Mouse (Mus musculus) 3134 (cell line): ENCODE measurements around the gene Mex3d.

Experiments used
- DNase-seq: peaks from one replicate; pipeline ENCODE4 v3.0.0-alpha.2; 2011; ENCODE audit warnings: low spot score; ENCODE audit not compliant: insufficient read length; ENCODE audit errors: extremely low read depth

The Mex3d gene

DNA sequence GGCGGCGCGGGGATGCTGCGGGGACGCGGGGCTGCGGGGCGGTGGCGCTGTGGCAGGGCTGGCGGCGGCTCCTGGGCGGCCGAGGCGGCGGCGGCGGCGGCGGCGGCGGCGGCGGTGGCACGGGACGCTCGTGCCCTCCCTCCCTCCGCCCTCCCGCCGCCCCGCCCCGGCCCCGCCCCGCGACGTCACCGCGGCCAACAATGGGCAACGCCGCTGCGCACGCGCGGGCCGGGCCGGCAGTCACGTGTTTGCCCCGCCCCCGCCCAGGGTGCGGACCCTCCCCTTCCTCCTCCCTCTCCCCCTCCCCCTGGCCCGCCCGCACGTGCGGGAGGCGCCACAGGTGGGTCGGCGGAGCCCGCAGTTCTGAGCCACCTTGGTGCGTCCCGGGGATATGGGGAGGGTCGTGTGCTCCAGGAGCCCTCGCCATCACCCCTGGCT is at the start of gene Mex3d:
TSS of gene Mex3d (minus strand) at position 138 of the 438 bp plus-strand sequence.
- DNase-seq = peak; percentile 78

DNA sequence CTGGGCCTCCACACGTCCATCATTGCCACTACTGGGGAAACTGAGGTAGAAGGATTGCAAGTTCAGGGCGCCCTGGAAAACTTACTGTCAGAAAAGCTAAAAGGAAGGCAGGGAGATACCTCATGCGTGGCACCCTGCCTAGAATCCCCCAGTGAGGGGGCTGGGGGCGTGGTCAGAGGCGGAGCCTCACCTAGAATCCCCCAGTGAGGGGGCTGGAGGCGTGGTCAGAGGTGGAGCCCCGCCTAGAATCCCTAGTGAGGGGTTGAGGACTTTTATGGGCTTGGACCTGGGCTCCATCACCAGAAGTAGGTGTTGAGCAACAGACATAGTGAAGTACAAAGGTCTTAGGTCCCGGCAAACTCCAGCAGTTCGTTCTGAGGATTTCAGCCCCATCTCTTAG is 48.8 kb upstream of the Mex3d start:
- no peak for DNase-seq

DNA sequence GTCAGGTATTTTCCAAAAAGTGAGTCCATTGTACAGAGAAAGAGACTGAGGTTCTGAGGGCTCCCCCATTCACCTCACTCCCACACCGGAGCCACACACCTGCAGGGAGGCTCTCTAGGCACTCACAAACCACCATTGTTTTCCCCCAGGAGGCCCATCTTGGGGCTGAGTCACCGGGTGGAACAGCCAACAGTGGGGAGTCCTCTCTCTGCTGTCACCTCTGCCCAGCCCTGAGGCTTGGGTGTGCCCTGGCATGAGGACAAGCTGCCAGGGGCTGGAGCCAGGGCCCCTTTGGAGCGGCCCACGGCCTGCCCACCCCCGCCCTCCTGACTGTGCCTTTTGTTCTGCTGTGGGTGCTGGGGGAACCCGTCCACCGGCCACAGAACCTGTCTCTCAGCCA is 48.3 kb upstream of the Mex3d start:
- peak; percentile 87 for DNase-seq

DNA sequence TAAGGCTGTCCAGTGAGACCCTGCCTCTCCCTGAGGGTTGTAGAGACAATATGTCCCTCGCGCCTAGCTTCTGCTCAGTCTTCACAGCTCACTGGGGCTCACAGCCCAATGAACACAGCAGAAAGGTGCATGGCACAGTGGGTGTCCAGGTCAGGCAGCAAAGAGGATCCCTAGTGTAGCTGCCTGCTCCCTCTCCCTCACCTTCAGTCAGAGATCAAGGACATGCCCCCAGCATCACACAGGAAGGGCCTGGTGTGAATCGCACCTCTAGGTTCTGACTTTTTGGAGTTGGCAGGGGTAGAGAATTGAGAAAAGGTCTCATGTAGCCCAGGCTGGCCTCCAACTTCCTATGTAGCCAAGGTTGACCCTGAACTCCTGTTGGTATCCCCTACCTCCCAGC is 47.4 kb upstream of the Mex3d start:
- no peak for DNase-seq

DNA sequence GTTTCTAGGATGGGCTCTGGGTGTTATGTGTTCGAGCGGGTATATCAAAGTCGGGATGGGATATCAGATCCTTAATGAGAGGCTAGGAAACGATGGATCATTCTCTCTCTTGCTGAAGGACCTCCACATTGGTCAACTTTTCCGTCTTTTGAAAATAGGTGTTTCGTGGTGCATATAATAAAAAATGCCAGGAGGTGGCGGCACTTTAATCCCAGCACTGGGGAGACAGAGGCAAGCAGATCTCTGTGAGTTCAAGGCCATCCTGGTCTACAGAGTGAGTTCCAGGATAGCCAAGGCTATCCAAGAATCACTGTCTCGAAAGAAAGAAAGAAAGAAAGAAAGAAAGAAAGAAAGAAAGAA is 46.8 kb upstream of the Mex3d start:
- no peak for DNase-seq

DNA sequence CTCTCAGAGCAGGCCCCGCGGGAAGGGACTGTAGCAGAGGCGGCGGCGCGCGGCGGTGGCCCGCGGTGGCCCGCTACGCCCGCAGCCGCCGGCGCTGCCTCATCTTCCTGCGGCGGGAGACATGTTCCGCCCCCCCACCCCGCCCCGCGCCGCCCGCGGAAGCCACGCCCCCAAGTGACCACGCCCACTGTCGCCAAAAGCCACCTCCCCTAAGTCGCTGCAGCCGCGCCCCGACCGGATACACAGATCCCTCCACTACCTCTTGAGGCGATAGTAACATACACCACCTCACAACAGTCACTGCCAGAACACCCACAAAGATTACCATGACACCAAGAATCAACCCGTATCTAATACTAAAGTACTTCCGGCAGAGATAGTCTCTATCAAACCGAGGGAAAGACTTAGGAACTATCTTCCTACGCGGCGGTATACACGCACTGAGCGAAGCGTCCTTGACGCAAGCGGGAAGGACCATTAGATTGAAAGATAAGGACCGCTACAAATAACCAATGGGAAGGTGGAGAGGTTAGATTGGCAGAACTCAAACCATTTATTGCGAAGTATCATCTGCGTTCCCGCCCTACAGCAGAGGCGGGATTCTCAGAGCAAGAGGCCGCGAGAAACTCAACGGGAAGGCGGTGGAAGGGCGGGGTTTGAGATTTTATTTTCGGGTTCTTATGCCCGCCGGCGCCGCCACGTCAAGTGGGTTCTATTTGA is 46.2 kb upstream of the Mex3d start, which contains the start of gene Tcf3:
TSS of gene Tcf3 (minus strand) at position 135 of the 720 bp plus-strand sequence.
- peak; percentile 93 for DNase-seq

DNA sequence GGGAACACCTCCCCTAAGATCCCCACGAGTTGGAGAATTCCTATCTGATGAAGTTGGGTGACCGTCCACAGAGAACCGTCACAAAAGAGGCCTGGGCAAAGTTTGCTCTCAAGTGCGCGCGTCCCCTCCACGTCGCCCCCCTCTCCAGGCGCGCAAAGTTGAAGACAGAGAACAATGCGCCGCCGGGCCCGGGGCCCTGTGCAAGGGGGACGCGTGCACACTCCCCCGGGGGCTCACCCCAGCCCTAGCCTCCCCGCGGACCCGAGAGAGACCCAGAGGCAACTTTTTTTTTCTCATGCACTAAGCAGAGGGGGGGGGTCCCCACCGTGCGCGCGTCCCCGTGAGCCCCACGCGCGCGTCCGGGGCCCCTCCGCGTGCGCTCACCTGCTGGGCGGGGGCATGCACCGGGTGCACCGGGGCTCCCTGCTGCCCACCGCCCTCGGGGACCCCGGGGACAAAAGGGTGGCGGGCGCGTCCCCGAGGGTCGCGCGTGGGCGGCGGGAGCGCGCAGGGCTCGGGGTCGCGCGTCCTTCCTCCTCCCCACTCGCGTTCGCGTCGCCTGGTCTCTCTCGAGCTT is 45.6 kb upstream of the Mex3d start:
- DNase-seq = no peak

DNA sequence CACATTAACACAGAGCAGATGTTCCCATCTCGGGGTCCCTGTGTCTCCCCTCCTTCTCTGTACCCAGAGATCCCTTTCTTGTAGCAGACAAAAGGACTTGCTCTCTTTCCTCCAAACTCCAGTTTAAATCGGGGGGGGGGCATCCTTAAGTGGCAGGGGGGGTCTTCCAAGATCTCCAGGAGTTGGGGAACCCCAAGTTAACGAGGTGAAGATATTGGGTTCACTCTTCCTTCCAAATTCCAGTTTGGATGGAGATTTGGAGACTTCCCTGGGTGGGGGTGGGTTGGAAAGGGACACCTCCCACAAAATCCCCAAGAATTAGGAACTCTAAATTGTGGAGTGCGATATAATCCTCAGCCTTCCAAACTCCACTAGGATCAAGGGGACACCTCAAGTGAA is 44.9 kb upstream of the Mex3d start:
- no peak for DNase-seq

DNA sequence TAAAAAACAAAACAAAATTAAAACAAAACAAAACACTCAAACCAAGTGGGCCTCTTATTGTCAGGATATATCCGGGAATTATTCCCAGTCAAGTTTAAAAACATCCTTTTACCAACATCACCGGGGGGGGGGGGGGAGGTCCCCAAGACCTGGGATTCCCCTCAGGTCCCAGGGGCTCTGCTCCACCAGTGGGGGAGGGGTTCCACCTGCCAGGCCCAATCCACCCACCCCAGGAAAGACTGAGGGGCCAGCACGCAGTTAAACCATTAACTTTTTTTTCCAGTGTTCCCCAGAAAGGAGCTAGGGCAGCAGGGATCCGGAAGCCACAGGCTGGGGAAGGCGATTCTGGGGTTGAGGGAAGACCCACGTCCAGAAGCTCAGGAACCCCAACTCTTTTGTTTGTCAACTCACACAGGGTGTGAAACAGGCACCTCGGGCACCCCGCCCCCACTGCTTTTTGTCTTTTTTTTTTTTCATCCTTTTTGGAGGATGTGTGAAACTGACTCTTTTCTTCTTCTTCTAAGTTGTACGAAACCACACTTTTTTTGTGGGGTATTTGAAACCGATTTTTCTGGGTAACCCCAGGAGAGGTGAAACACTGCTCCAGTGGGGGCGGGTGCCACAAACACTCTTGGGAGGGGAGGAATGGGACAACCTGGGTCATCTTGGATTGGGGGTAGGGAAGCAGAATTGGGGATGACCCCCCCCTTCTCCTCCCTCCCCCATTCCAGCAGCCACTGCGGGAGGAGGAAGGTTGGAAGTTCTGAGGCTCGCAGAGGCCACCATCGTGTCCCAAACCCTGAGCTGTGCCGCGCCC is 44.3 kb upstream of the Mex3d start:
- DNase-seq = no peak

DNA sequence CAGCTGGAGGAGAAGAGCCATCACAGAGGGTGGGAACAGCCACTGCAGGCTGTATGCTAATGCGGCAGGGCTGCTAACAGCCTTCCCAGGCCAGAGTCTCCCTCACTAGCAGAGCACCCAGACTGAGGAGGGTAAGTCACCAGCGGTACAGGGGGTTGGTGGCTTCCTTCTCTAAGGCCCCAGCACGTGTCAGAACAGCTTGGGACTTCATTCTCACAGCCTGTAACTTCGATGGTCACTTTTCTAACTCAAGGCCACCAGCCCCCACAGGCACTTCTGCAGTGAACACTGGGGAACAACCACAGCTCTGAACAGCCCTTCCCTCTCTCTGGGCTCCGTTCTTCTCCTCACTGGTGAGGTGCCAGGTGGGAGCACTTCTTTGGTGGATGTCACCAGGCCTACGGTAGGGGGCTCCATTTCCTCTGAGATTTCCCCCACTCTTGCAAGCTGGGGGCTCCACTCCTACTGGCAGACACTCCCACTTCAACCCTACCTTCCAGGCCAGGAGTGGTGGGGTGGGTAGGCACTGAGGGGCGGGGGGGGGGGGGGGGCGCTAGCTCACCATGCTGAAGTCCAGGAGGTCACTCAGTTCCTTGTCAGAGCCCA is 43.0 kb upstream of the Mex3d start:
- no peak for DNase-seq

DNA sequence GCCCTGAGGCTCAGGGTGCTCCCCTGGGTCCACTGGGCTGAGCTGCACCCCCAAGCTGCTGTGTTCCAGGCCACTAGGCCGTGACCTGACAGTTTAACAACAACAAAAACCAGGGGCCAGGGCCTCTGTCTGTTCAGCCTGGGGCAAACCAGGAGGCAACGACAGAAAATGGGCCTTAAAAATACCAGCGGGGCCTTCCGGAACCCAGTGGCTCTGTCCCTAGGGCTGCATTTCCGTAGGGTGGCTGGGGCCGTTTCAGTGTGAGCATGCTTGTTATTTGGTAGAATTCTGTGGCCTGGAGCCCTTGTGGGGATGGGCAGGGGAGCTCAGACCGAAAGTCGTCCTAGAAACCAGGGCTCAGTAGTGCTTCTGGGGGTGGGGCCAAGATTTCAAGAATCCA is 42.3 kb upstream of the Mex3d start:
- no peak for DNase-seq

DNA sequence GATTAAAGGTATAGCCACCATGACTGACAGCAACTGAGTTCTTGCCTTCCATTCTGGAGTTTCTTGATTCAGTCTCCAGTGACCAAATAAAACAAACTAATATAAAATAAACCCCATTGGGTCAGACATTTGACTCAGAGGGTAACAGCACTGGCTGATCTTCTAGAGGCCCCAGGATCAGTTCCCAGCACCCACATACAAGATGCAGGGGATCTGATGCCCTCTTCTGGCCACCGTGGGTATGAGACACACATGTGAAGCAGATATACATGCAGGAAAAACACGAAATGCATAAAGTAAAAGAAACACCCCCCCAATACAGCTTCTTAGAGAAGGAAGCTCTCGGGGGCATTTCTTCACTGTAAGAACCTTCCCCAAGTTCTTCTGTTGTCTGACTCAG is 37.6 kb upstream of the Mex3d start:
- DNase-seq = no peak

DNA sequence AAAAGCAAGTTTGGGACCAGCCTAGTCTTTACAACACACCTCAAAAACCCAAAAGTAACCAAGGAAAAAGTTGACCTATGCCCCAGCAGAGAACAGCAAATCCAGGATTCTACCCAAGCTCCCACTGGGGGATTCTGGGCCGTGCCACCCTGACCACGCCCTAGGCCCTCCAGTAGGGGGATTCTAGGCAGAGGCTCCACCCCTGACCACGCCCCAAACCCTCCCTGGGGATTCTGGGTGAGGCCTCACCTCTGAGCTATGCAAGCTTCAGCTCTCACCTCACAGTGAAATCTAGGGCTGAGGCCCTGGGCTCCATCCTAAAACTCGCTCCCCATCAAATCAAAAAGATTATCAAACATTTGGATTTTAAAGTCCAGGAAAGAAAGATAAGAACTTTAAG is 36.1 kb upstream of the Mex3d start:
- no peak for DNase-seq

DNA sequence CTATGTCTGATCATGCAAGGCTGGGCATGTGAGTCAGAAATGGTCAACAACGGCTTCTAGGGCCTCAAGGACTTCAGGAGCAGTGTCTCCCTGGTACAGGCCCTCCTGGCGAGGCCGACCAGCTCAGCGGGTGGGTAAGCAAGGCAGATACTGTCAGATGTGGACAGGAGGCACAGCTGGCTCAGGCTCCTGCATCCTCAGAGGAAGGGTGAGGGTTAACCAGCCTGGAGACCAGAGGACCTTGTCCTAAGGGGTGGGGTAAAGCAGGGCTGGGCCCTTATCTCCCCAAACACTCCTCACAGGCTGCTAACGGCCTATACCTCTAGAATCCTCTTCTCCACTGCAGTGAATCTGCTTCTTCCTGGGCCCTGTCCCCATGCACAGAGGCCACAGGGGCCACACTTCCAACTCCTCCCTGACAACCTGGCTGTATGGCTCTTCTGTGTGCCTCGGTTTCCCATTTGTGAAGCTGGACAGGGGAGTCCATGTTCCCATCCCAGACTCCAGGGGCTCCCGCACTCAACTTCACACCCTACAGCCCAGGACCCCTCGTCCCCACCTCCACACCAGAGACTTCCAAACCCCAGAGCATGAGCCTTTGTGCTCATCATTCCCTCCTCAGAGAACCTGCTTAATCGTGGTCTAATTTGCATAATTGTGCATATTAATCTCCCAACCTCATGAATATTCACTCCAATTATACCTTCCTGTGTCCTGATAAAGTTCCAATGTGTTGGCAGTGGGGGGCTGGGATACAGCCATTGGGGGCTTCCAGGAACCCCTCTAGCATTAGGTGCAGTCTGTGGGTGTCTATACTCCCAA is 34.4 kb upstream of the Mex3d start:
- DNase-seq = no peak

DNA sequence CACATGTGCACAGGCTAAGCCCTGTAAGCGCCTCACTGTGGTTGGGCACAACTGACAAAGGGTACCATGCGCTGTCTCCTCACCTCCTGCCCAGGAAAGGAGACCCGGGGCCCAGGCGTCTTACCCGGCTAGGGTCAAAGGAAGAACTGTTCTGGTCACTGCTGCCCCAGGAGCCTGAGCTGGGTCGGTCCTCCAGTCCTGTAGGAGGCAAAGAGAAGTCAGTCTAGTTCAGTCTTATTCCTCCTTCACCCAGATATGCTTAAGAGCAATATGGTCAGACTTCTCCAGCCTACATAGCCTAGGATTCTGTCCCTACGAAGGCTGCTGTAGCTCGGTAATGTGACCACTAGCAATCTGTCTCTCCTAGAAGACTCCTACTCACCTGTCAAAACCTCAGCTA is 33.7 kb upstream of the Mex3d start:
- no peak for DNase-seq

DNA sequence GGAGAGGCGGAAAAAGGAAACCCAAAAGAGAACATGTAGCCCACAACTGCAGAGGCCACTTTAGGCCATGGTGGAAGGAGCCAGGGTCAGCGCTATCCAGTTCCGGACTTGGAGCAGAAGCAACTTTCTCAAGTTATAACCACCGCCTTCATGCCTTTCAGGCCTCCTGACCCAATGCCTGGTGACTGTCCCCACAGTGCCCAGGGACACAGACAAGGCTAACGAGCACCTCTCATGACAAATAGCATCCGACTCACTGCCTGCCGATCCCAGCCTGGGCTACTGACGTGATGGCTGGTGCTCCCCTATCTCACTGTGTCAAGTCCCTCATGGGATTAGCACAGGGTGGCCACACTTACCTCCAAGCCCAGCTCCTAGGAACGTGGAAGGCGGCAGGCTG is 33.3 kb upstream of the Mex3d start:
- DNase-seq = no peak

DNA sequence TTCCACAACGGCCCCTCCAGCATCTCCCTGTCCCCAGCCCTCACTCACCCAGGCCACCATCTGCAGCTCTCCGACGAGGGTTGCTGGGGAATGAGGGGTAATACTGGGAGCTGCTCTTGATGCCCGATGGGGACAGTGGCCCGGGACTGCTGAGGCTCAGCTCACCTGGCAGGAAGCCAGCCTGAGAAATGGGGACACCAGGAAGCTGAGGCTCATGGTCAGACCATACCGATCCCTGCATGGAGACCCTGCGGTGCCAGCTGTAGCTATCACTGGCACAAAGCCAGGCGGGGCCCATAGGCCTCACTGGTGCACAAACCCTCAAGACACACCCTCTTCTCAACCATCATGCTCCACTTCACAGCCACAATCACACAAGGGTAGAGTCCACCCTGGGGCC is 32.0 kb upstream of the Mex3d start:
- DNase-seq = no peak

DNA sequence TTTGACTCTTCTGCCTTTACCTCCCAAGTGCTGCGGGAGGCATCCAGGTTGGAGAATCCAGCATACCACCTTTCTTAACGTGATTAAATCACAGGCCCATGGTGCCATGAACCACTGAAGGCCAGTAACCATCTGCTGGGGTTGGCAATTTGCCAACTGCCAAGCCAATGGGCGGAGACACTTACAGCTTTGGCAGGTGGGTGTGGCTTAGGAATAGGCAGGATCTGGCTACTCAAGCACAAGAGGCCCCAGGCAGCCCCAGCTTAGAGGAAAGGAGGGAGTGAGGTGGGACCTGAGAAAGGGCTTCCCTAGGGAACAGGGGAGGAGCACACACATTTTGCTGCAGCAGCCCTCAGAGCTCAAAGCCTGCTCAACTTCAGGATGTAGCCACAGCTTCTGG is 30.9 kb upstream of the Mex3d start:
- peak; percentile 41 for DNase-seq

DNA sequence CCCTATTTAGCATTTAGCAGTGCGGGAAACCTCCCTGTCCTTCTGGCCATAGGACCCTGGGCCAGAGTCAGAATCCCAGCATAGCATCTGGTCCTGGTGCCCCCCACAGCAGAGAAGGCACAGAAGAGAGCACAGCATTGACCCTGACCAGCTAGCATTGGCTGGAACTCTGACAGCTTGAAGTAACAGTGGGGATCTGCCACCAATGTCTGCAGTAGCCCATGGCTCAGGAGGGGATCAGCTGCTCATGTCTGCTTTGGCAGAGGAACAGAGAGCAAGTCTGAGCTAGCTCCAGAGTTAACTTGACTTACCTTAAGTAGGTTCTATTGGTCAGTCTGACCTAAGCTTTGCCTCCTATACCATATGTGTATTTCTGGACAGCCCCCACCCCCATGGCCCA is 30.4 kb upstream of the Mex3d start:
- no peak for DNase-seq

DNA sequence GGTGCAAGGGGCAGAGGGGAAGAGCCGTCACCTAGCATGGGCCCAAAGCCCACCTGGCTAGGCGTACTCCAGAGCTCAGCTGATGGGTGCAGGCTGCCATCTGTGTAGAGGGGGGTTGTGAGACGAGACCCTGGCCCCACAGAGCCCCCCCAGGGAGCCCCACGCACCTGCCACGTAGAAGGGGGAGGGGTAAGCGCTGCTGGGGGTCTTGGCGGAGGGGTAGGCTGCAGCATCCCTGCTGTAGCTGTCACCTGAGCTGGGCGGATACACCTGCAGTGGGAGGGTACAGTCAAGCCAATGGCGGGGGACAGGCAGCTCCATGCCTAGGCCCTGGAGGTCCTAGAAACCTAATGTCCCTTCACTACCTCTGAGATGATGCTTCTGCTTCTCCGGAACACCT is 29.9 kb upstream of the Mex3d start:
- DNase-seq = no peak

DNA sequence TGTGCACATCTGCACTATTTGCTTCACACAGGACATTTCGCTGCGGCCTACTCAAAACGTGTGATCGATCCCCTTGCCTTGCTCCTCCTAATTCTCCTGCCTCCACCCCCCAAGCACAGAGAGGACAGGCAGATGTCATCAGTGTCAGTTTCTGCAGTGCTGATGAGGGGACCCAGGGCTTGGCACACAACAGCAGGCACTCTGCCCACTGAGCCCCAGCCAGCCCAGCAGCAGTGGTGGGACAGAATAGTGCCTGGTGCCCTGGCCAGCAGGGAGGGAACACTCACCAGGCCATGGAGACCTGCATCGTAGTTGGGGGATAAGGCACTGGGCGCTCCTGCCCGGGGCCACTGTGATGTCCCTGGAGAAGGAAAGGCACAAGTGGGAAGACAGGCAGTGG is 28.1 kb upstream of the Mex3d start:
- no peak for DNase-seq
